Mouse (Mus musculus): ENCODE data around the gene Nolc1. TPM values are rescaled to one million over a fixed set of nuclear protein-coding genes. Genes with fewer than 3 reads are reported as not detected.
A peak's percentile ranks its signal among the peaks of the same experiment; 100 is the strongest.

Nolc1 gene
- polyA plus RNA-seq, 1 experiment from 2014 or later, result 48.9 TPM

DNA sequence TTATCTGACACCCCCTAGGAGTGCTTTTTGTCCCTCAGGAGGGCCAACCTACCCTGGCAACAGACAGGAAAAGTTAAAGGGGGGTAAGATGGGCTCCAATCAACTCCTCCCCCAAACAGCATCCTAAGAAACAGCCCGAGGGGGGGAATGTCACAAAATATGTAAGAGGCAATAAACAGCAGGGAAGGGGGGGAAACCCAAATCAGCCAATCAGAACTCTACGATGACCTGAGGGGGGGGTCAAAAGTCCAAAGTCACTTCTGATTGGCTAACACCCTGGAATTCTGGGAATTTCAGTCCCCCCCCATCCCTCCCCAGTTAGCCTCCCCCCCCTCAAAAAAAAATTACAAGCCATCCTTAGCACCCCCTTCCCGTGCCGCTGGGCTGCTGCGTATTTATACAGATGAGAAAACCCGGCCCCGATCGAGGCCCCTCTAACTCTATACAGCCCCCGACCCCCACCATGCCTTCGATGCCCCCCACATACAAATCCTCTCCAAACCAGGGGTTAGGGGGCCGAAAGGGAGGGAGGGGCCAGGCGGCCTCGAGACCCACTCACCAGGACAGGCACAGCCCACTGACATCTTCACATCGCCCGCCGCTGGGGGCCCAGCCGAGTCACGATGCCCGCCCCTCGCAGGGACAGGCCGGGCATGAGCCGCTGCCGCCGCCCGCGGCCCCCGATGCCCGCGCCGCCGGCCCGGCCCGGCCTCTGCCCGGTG lies 31.2 kb upstream of the Nolc1 start, which contains the start of gene Pprc1:
TSS of gene Pprc1 (plus strand) at position 616 of the 722 bp plus-strand sequence.
- peak within 1 kb of the TSS; percentile 72 for H3K4me3 ChIP-seq
- H3K9ac ChIP-seq, result peak within 1 kb of the TSS; percentile 96
- peak within 1 kb of the TSS; percentile 90 for H3K4me2 ChIP-seq
- ATAC-seq (ENCODE audit: extremely low read depth, insufficient number of reproducible peaks, low FRiP score, low TSS enrichment), result no peak
- peaks cover 64% of the 10 kb centered on the region for H3K4me1 ChIP-seq
- H3K36me3 ChIP-seq, result no peaks in the 10 kb centered on the region
- peak within 1 kb of the TSS; percentile 99 for H3K27ac ChIP-seq (replicated peaks)
- WGBS, result under 1% methylated on average over 34 of the region's 34 CpGs
- no peaks in the 10 kb centered on the region for H3K27me3 ChIP-seq (replicated peaks)
- H3K9me3 ChIP-seq, result no peaks in the 10 kb centered on the region

DNA sequence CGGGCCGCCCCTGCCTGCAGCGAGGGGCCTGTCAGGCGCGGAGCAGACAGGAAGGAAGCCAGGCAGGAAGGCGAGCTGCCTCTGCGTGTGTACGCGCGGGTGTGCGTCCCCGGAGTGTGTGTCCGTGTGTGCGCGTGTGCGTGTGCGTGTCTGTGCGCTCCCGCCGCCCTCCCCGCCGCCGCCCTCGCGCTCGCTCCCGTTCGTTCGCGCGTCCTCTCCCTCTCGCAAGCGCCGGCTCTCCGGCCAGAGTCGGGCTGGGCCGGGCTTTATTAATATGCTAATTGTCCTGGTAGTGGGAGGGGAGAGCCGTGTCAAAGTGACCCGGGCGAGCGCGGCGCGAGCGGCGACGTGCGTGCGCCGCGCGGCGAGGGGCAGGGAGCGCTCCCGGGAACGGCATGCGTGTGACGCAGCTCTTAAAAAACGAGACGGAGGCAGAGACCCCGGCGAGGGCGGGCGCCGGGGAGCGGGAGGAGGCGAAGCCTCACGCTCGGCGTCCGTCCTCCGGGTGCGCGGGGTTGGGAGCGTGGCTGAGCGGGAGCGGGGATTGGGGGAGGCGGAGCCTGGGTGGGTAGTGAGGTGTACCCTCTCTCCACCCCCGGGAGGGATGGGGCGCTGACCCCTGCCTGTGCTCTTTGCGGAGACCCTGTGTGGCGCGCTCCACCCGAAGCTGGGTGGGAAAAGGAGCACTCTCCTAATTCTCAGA lies 30.5 kb upstream of the Nolc1 start, which contains the start of gene Ldb1:
TSS of gene Ldb1 (minus strand) at position 222 of the 703 bp plus-strand sequence.
- peak; percentile 62; the same call in 1 of the 2 replicates for ATAC-seq (ENCODE audit: extremely low read depth, insufficient number of reproducible peaks, low FRiP score, low TSS enrichment)
- peak within 1 kb of the TSS; percentile 99 for H3K27ac ChIP-seq (replicated peaks)
- H3K4me2 ChIP-seq, result peak within 1 kb of the TSS; percentile 90
- no peaks in the 10 kb centered on the region for H3K36me3 ChIP-seq
- under 1% methylated on average over 84 of the region's 84 CpGs for WGBS
- peaks cover 60% of the 10 kb centered on the region for H3K4me1 ChIP-seq
- H3K4me3 ChIP-seq, result peak within 1 kb of the TSS; percentile 72
- no peaks in the 10 kb centered on the region for H3K9me3 ChIP-seq
- H3K27me3 ChIP-seq (replicated peaks), result no peaks in the 10 kb centered on the region
- peak within 1 kb of the TSS; percentile 96 for H3K9ac ChIP-seq

DNA sequence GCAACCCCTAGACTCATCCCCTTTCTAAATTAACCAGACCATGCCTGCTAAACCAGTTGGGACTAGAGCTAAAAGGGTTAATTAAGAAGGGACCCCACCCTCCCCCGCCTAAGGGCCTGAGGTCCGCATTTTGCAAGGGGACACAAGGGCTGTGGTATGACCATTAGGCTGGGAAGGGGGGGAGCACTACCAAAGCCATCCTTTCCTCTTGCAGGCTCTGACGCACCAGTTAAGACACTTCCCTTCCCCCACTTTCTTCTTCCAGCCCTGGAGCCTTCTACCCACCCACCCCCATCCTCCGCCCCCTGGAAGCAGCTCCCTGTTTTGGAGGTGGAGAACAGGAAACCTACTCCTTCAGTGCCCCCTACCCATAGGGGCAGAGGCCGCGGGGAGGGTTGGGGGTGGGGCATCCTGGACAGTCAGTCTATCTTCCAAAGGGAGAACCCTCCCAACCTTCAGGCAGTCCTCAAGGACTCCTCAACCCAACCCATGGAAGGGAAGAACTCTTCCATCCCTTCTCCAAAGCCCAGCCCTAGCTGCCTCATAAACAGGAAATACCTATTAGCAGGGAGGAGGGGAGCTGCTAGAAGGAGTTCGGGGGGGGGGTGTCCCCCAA lies 29.9 kb upstream of the Nolc1 start:
- ATAC-seq (ENCODE audit: extremely low read depth, insufficient number of reproducible peaks, low FRiP score, low TSS enrichment), result peak; percentile 11; the same call in 1 of the 2 replicates
- peaks cover 53% of the 10 kb centered on the region for H3K4me1 ChIP-seq
- WGBS, result 2% methylated on average over 7 of the region's 7 CpGs
- H3K27ac ChIP-seq (replicated peaks), result peak overlapping the region; percentile 99
- peak overlapping the region; percentile 72 for H3K4me3 ChIP-seq
- H3K27me3 ChIP-seq (replicated peaks), result no peaks in the 10 kb centered on the region
- peak overlapping the region; percentile 90 for H3K4me2 ChIP-seq
- no peaks in the 10 kb centered on the region for H3K9me3 ChIP-seq
- peak overlapping the region; percentile 96 for H3K9ac ChIP-seq
- H3K36me3 ChIP-seq, result no peaks in the 10 kb centered on the region

DNA sequence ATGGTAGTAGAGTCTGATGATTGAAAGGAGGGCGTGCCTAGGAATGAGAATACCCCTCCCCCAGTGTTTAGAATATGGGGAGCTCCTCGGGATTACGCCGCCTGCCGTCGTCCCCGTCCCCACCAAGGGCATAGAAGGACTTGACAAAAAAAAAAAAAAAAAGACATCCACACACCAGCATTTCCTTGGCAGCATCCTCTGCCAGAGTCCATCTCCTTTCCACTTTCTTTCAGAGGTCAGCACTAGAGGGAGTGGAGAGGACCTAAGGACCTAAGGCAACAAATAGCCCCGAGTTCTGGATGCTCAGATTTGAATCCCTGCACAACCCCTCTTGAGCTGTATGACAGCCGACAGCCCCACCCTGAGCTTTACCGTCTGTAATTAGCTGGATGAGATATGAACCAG lies 29.0 kb upstream of the Nolc1 start:
- Histone ChIP-seq H3K27ac (replicated peaks) (peak overlapping the region; percentile 99), H3K4me2 (peak overlapping the region; percentile 90), H3K36me3 (no peaks in the 10 kb centered on the region), H3K4me1 (peaks cover 45% of the 10 kb centered on the region), H3K4me3 (peak overlapping the region; percentile 72; the same call in 1 of the 2 replicates), H3K27me3 (replicated peaks) (no peaks in the 10 kb centered on the region), H3K9ac (no peak overlapping the region), H3K9me3 (no peaks in the 10 kb centered on the region)
- 5% methylated on average over 10 of the region's 10 CpGs for WGBS
- ATAC-seq (ENCODE audit: extremely low read depth, insufficient number of reproducible peaks, low FRiP score, low TSS enrichment), result no peak

DNA sequence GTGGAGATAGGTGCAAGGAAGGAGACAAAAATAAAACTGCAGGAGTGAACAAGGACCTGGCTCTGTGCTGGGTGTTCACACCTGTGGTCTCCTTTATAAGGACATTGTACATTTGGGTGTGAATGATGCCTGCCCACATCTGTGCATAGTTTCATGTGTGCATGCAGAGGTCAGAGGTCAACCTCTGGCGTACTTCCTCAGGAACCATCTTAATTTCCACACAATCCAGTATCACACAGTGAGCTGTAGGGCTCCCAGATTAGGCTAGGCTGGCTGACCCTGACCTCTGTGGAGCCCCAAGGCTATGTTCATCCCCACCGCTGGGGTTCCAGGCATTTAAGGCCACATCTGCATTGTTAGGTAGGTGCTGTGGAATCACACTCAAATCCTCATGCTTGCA lies 28.2 kb upstream of the Nolc1 start:
- no peak overlapping the region for H3K4me3 ChIP-seq
- H3K9ac ChIP-seq, result no peak overlapping the region
- peaks cover 37% of the 10 kb centered on the region for H3K4me1 ChIP-seq
- whole genome bisulfite sequencing, result 75% methylated on average over 2 of the region's 2 CpGs
- H3K4me2 ChIP-seq, result no peak overlapping the region
- ATAC-seq (ENCODE audit: extremely low read depth, insufficient number of reproducible peaks, low FRiP score, low TSS enrichment), result no peak
- no peaks in the 10 kb centered on the region for H3K27me3 ChIP-seq (replicated peaks)
- H3K27ac ChIP-seq (replicated peaks), result no peak overlapping the region
- no peaks in the 10 kb centered on the region for H3K9me3 ChIP-seq
- no peaks in the 10 kb centered on the region for H3K36me3 ChIP-seq

DNA sequence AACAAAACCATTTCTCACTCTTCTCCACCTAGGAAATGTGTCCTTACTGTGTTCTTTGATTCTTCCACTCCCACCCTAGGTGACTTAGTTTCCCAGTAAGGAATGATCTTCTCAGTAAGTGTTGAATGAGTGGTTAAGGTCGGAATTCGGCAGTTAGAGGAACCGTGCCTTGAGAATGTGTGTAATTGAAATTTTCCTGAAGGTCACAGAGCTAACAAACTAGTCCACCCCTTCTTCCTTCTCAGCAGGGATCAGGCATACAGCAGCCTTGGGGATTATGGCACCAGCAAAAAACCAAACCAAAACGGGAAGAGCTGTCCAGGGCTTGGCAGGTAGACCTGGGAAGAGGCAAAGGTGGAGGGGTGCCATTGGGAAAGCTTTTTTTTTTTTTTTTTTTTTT lies 26.5 kb upstream of the Nolc1 start:
- Histone ChIP-seq H3K9me3 (no peaks in the 10 kb centered on the region), H3K27me3 (replicated peaks) (no peaks in the 10 kb centered on the region), H3K4me2 (no peak overlapping the region), H3K4me1 (peaks cover 20% of the 10 kb centered on the region), H3K4me3 (no peak overlapping the region), H3K27ac (replicated peaks) (no peak overlapping the region), H3K9ac (no peak overlapping the region), H3K36me3 (no peaks in the 10 kb centered on the region)
- WGBS, result 64% methylated on average over 4 of the region's 4 CpGs
- ATAC-seq (ENCODE audit: extremely low read depth, insufficient number of reproducible peaks, low FRiP score, low TSS enrichment), result no peak

DNA sequence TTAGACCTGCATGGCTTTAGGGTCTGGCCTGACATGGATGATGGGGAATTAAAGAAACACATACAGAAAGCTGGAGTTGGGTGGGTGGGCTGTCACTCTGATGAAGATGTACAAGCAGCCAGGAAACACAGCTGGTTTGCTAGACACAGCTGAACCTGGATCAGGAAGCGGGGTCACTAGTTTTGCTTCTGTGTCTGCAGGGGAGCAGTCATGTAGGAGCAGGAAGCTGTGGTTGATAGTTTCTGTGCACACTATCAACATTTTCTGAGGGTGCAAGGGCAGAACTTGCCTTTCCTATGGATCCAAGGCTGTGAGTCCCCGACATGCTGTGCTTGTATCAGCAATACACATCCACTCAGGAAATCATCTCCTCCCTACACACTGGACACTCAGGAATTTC lies 25.2 kb upstream of the Nolc1 start:
- no peak for ATAC-seq (ENCODE audit: extremely low read depth, insufficient number of reproducible peaks, low FRiP score, low TSS enrichment)
- Histone ChIP-seq H3K9me3 (no peaks in the 10 kb centered on the region), H3K27ac (replicated peaks) (no peak overlapping the region), H3K36me3 (no peaks in the 10 kb centered on the region), H3K4me2 (no peak overlapping the region), H3K27me3 (replicated peaks) (no peaks in the 10 kb centered on the region), H3K4me1 (peaks cover 17% of the 10 kb centered on the region), H3K9ac (no peak overlapping the region), H3K4me3 (no peak overlapping the region)
- WGBS, result 45% methylated on average over 2 of the region's 2 CpGs

DNA sequence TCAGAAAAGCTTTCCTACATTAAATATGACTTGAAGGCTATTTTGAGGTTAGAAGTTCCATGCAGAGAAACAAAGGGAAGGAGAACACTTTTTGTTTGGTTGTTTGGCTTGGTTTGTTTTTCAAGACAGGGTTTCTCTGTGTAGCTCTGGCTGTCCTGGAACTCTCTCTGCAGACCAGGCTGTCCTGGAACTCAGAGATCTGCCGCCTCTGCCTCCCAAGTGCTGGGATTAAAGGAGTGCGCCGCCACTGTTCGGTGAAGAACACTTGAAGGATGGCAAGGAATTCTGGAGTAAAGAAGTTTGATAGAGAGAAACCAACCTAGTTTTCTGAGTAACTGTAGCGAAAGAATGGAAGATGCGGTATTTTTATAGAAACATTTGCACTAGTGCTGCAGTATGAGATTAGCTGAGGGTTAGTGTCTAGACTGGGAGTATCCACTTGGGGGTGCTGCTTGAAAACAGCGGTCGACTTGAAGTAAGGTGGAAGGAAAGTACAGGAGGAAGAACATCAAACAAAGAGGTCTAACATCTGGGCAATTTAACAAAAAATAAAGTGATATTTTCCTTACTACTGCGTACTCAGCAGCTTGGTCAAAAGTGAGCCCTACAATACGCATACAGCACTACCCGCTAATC lies 19.8 kb upstream of the Nolc1 start:
- H3K4me2 ChIP-seq, result peak overlapping the region; percentile 91
- H3K4me1 ChIP-seq, result peaks cover 28% of the 10 kb centered on the region
- no peaks in the 10 kb centered on the region for H3K9me3 ChIP-seq
- peak overlapping the region; percentile 92 for H3K9ac ChIP-seq
- H3K36me3 ChIP-seq, result no peaks in the 10 kb centered on the region
- WGBS, result under 1% methylated on average over 11 of the region's 11 CpGs
- H3K4me3 ChIP-seq, result peak overlapping the region; percentile 90
- no peaks in the 10 kb centered on the region for H3K27me3 ChIP-seq (replicated peaks)
- peak; percentile 42 for ATAC-seq (ENCODE audit: extremely low read depth, insufficient number of reproducible peaks, low FRiP score, low TSS enrichment)
- peak overlapping the region; percentile 97; the same call in 1 of the 2 replicates for H3K27ac ChIP-seq (replicated peaks)

DNA sequence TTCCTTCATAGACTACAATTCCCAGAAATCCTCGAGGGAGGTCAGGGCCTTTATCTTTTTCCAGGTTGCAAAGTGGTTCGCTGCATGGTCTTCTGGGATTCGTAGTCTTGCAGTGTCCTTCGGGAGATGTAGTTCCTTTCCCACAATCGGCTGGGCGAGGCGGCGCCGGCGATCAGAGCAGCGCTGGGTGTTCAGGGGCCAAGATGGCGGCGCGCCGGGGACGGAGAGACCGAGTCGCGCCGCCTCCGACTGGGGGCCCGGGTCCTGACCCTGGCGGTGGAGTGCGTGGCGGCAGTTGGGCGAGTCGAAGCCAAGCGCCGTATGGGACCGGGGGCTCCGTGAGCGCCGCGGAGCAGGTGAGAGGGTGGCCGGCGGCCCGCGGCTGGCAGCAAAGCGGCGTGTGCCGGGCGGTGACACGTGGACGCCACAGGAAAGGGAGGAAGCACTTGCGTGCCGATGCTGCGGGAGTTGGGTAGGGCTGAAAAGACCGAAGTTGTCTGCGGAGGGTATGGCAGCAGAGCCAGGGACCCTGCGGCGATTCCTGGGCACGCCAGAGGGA lies 19.2 kb upstream of the Nolc1 start:
- H3K4me1 ChIP-seq, result peaks cover 34% of the 10 kb centered on the region

DNA sequence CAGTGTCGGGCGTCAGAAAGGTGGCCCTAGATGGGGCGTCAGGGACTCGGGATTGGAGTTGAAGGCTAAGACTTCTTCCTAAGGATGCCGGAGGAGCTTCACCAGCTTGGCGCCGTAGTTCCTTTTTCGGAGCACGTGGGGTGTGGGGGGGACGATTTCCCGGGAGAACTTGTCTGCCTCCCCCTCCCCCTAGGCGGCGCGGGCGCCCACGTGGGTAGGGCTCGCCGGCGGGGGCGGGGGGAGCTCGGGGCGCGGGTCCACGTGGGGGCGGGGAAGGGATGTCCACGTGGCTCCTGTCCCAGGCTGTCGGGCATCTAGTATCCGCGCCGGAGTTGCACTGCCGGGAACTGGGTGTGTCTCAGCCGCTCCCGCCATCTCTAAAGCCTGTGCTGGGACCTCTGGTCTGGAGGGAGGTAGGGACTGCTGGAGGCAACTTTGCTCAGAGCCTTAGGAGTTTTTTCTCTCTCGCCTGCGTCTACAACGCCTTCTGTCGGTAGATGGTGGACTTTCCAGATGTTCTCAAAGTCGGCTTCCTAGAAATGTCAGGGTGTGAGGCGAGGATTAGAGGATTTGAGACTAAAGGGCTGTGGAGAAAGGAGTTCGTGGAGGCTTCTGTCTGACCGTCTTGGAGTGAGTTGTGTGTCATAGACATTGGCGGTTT lies 18.6 kb upstream of the Nolc1 start:
- H3K4me2 ChIP-seq, result peak overlapping the region; percentile 91
- peak overlapping the region; percentile 97 for H3K27ac ChIP-seq (replicated peaks)
- peaks cover 34% of the 10 kb centered on the region for H3K4me1 ChIP-seq
- H3K27me3 ChIP-seq (replicated peaks), result no peaks in the 10 kb centered on the region
- peak overlapping the region; percentile 92 for H3K9ac ChIP-seq
- no peaks in the 10 kb centered on the region for H3K9me3 ChIP-seq
- WGBS, result under 1% methylated on average over 38 of the region's 42 CpGs
- H3K36me3 ChIP-seq, result peaks cover 10% of the 10 kb centered on the region
- peak overlapping the region; percentile 90 for H3K4me3 ChIP-seq
- peak; percentile 72 for ATAC-seq (ENCODE audit: extremely low read depth, insufficient number of reproducible peaks, low FRiP score, low TSS enrichment)

More for the DNA sequence above, 19.2 kb upstream of the Nolc1 start:
- Histone ChIP-seq H3K9me3 (no peaks in the 10 kb centered on the region), H3K27me3 (replicated peaks) (no peaks in the 10 kb centered on the region), H3K4me3 (peak overlapping the region; percentile 90), H3K4me2 (peak overlapping the region; percentile 91), H3K36me3 (peaks cover 4% of the 10 kb centered on the region), H3K9ac (peak overlapping the region; percentile 92), H3K27ac (replicated peaks) (peak overlapping the region; percentile 97)
- under 1% methylated on average over 52 of the region's 52 CpGs for WGBS
- ATAC-seq (ENCODE audit: extremely low read depth, insufficient number of reproducible peaks, low FRiP score, low TSS enrichment), result peak; percentile 85

All from heart, embryonic 13.5 days (tissue).